Mouse (Mus musculus) neutrophil, adult 83 days (primary cell): ENCODE data around the gene D6Wsu163e. TPM values are rescaled to one million over a fixed set of nuclear protein-coding genes. Genes with fewer than 3 reads are reported as not detected.

Experiments
- total RNA-seq, 2 experiments: library from RNA; stranded (reverse); gene quantifications; one replicate each; pipeline ENCODE4 v1.2.4; 2023

The D6Wsu163e gene
- 10 to 100 TPM; 23.4 to 23.6 TPM for total RNA-seq

GRCm38 (mm10) chr6:126939487-126940171 is at the start of gene D6Wsu163e, which contains the start of gene Rad51ap1:
D6Wsu163e (plus strand) TSS chr6:126939962.
Rad51ap1 (minus strand) TSS chr6:126939587.

GRCm38 (mm10) chr6:126921111-126921881 is 18.5 kb upstream of the D6Wsu163e start, which contains the start of gene Dyrk4:
Dyrk4 (minus strand) TSS chr6:126921839.

DNA sequence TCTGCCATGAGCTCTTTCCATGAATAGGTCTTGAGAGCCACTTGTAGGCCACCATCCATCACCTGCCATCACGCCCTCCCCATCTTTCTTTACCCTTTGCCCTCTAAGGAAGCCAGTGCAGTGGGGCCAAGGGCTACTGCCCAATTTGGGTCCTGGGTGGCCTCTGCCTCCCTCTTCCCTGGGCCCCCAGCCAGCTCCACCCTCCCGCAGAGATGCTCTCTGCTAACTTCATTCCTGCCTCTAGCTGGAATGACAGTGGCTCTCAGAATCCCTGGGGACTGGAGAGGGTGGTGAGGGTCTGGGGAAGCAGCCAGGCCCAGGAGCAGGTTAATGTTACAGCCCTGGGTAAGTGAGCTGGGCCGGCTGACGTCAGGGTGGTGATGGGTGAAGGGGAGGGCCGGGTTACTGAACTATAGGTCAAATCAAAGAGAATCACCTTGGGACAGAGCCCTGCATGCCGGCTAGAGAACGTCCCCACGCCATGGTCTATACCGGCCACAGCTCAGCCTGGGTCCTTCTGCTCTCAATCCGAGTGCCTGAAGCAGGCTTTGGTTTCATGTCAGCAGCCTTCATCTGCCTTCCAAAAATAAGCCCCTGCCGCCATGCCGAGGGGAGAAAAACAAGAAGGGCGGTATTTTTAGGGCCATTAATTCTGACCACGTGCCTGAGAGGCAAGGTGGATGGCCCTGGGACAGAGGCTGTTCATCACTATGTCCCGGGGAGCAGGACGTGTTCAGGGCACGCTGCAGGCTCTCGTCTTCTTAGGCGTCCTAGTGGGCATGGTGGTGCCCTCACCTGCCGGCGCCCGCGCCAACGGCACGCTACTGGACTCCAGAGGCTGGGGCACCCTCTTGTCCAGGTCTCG is 75.4 kb downstream of the D6Wsu163e start, which contains the start of gene Fgf6:
TSS of gene Fgf6 (plus strand) at position 681 of the 865 bp plus-strand sequence.

Other genes with a start within 250 kb of the D6Wsu163e start
- gene Kcna6, start 199.3 kb upstream of the D6Wsu163e start, total RNA-seq, result not detected
- 10 to 100 TPM; 39.7 to 46.3 TPM for gene Ndufa9, start 90.8 kb upstream of the D6Wsu163e start, total RNA-seq
- not detected for gene Akap3, start 86.9 kb upstream of the D6Wsu163e start, total RNA-seq
- not detected for gene Dyrk4, start 18.1 kb upstream of the D6Wsu163e start, total RNA-seq
- gene Rad51ap1, start 375 bp upstream of the D6Wsu163e start, total RNA-seq, result 10 to 100 TPM; 19.9 to 31.7 TPM
- gene Fgf6, start 75.6 kb downstream of the D6Wsu163e start, total RNA-seq, result not detected
- gene Fgf23, start 132.9 kb downstream of the D6Wsu163e start, total RNA-seq, result not detected
- 1 to 10 TPM; 4.3 to 4.7 TPM for gene Tigar, start 169.6 kb downstream of the D6Wsu163e start, total RNA-seq
- 10 to 100 TPM; 14.5 to 16.7 TPM for gene Ccnd2, start 212.2 kb downstream of the D6Wsu163e start, total RNA-seq